Mouse (Mus musculus) fibroblast of lung, adult 2 months (primary cell): ENCODE measurements around the gene Gm20388.
A peak's percentile ranks its signal among the peaks of the same experiment; 100 is the strongest.
"Not testable (repeated sequence)": the region's sequence is repeated elsewhere in the genome, so short reads cannot be mapped to it uniquely, and the experiment has no call there.

ENCODE experiments used
- DNase-seq: peaks from one replicate; pipeline ENCODE4 v3.0.0-alpha.2; 2011; ENCODE audit warnings: low read depth

Gene Gm20388

DNA sequence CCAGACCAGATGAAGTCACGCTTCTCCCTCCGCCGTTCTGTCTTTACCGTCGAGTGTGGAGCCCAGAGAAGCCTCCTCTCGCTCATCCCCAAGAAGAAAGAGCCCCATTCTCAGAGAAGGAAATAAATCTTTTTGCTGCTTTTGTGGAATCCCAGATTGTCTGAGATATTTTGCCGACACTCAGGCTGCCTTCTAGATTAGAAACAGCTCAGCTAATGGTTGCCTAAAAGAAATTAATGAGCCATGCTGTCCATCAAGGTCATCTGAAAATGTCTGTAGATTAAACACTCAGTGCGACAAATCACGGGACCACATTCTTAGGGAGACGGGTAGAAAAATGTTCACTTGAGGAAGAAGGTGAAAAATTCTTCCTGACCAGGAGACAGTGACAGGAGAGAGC is 1481.8 kb downstream of the Gm20388 start:
- DNase-seq = no peak

GRCm38 (mm10) chr8:121393111-121393510 is 1482.5 kb downstream of the Gm20388 start:
- DNase-seq = no peak

DNA sequence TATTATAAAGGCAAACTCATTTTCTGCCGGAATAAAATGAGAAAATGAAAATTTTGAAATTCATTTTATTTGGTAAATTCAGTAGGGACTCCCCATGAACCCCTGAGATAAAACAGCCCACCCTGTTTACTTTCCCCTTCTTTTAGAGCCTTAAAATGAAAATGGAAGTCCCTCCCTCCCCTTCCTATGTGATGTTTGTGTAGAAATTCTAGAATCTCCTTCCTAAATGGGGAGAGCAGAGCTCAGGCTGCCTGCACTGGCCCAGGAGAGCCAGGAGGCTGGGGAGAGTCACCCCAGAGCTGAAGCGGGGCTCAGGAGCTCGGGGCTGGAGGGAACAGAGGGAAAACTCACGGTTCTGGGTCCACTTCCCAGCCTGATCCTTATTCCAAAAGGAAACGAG is 1484.0 kb downstream of the Gm20388 start:
- no peak for DNase-seq

- DNase-seq = no peak
Measured at GRCm38 (mm10) chr8:121395316-121395715, 1484.7 kb downstream of the Gm20388 start.

DNA sequence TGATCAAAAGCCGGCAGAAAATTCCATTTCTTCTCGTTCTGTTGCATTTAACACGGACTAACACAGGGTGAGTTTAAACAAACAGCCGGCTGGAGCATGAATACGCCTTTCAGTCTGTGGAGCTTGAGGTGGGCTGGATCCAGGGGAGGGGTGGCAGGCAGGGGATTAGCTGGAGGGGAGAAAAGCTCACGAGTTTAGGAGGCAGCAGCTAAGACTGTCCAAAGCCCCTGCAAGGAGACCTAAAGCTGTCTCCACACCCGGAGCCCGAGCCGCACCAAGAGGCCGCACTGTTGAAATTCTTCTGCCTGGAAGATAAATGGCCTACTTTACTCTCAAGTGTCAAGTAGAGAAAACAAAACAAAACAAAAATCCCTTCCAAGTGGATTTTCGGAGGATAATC is 1485.5 kb downstream of the Gm20388 start:
- DNase-seq = no peak

- DNase-seq = no peak
Measured at GRCm38 (mm10) chr8:121397201-121397698, 1486.6 kb downstream of the Gm20388 start.

GRCm38 (mm10) chr8:121398081-121398480 is 1487.4 kb downstream of the Gm20388 start:
- DNase-seq = no peak

DNA sequence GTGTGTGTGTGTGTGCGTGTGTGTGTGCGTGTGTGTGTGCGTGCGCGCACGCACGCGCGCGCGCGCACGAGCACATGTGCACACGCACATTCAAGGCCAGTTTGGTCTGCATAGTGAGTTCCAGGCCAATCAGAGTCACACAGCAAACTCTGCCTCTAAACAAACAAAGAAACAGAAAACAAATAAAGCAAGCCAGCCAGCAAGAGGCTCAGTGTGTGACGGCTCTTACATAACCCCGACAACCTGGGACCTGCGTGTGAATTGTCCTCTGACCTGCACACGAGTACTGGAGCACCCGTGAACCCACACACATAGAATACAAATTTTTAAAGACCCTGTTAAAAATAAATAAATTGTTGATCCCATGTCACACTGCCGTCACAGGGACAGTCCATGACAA is 1488.1 kb downstream of the Gm20388 start:
- DNase-seq = no peak

DNA sequence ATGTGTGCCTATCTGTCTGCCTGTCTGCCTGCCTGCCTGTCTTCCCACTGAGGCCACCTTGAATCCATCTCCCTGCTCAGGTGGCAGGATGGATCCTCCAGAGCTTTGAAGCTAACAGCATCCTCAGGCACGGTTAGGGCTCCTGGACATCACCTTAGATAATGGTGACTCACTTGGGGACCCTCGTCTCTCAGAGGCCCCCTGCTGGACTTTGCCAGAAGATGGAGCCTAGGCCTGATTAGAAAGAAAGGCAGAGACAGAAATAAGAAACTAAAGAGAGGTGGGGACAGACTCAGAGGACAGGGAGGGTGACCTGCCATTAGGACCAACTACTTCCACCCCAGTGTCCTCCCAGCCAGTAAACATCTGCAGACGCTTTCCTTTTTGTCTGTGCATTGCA is 1488.5 kb downstream of the Gm20388 start:
- no peak for DNase-seq

GRCm38 (mm10) chr8:121400581-121400980 is 1489.9 kb downstream of the Gm20388 start:
- no peak for DNase-seq

- no peak for DNase-seq
Measured at GRCm38 (mm10) chr8:121403821-121404220, 1493.2 kb downstream of the Gm20388 start.

GRCm38 (mm10) chr8:121418081-121418480 is 1507.4 kb downstream of the Gm20388 start:
- no peak for DNase-seq

DNA sequence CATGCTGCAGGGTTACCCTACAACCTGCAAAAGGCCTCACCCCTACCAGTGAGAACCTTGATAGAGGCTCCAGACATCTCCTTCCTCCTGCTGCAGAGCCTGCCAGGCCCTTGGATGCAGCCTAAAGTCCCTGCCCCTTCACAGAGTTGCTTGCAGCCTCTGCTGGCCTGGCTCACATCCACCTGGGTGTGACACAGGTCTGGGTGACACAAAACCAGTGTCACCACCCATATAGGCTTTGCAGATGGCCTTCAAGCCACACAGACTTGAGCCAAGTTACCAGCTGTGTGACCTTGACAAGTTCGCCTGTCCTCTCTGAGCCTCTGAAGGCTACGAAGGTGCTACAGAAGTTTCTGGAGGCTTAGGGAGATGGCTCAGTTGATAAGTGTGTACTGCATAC is 1508.9 kb downstream of the Gm20388 start:
- DNase-seq = no peak

- no peak for DNase-seq
Measured at GRCm38 (mm10) chr8:121421009-121421408, 1510.4 kb downstream of the Gm20388 start.

DNA sequence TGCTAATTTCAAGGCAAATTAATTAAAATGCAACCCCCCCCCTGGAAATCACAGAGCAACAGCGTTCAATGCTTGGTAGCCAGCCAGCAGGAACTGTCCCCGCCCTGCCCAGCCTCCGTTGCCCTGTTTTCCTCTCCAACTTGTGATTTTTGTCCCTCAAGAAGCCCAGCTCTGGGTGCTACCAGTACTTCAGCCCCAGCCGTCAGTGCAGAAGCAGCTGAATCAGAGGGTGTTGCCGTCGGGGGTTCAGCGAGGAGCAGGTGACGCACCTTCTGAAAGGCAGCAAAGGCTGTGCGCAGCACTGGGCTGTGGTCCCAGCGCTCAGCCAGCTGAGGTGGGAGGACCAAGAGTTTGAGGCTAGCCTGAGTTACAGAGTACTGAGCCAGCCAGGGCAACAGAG is 1513.4 kb downstream of the Gm20388 start:
- DNase-seq = no peak

DNA sequence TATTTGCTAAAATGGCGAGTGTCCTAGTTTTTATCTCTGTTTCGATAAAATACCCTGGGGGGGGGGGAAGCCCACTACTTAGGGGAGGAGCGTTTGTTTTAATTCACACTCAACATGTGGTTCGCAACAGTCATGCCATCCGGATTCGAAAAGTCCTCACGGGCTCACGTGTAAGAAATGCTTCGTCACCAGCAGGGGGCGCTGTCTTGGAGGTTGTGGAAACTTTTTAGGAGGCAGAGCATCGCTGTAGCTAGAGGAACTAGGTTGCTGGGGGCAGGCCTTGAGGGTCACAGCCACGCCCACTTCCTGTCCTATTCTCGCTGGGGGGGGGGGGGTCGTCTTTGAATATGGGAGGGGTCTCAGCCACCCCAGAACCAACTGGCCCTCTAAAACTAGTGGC is 1514.0 kb downstream of the Gm20388 start:
- no peak for DNase-seq

DNA sequence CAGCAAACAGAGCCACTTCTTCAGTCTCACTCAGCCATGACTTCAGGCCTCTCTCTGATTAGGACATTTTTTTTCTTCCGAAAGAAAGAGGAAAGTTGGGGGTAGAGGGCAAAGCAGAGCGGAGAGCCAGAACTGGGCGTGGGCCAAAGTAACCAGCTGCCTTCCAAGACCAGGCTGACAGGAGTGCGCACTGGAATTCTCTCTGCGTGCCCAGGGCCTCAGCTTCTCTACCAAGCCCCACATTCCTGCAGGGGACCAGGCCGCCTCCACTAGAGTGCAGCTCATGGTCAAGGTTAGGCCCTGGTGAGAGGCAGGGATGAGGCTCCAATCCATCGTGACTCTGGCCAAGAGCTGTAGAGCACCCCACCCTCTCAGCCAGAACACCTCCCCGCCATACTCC is 1520.9 kb downstream of the Gm20388 start:
- peak; percentile 61 for DNase-seq

DNA sequence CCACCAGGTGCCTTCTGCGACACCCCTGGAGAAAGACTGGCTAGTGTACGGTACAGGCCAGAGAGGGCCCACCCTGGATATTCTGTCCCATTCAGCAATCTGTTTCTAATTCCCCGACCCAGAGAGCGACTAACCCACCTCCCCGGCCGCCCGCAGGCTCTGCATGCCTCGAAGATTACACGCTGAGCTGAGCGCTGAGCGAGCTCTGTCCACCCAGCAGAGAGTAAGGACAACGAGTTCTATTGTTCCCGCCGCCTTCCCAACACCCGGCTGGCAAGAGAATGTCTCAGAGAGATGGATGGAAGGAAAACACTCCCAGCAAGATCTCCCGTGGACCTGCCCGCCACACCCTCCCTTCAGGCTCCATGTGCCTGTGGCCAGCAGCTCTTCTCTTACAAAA is 1522.8 kb downstream of the Gm20388 start:
- peak; percentile 60 for DNase-seq

DNA sequence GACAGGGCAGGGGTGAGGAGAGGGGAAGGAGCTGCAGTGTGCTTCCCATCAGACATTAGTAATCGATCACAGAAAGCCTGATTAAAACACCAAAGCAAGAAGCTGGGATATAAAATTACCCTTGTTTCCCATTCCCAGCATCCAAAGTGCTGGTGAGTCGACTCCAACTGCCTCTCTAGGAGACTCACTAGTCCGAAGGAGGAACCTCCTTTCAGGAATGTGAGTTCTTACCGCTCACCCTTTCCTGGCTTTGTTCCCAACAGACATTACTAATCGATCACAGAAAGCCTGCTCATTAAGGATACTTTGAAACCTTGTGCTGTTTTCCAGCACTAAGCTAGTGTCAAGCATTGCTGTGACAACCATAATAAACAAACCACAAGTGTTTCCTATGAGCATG is 1526.0 kb downstream of the Gm20388 start:
- no peak for DNase-seq

- DNase-seq = no peak
Measured at GRCm38 (mm10) chr8:121437506-121437905, 1526.9 kb downstream of the Gm20388 start.

- DNase-seq = no peak
Measured at GRCm38 (mm10) chr8:121438111-121438510, 1527.5 kb downstream of the Gm20388 start.

DNA sequence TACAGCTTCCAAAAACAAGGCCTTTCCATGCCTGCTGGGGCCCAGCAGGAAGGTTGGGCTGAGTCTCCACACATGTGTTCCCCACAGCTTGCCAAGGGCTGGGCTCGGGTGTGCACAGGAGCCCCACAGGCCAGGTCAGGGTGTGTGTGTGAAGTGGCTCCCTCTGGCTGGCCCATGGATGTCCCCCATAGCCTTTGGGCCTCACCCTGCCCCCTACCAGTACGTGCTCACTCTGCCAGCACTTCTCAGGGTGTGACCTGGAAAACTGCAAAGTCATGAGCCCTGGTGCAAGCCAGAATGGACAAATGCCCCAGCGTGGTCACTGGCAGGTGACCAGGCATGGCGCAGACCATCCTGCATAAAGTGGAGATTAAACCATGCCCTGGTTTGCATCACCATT is 1528.7 kb downstream of the Gm20388 start:
- DNase-seq = peak; percentile 72

DNA sequence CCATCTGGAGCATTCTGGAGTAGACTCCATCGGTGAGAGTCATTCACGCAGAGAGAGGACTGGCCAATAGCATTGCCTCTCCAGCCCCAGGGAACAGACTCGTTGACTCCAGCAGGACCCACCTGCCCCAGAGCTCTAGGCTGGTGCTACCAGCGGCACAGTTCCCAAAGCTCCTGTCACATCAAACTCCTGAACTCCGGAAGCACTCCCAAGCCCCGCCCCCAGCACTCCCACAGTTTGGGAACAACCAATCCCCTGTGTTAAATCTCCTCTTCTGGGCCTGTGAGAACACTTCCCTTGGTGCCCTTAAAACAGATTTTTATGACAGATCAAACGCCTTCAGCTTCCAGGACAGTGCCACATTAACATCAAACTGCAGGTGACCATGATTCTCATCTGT is 1532.7 kb downstream of the Gm20388 start:
- DNase-seq = no peak

DNA sequence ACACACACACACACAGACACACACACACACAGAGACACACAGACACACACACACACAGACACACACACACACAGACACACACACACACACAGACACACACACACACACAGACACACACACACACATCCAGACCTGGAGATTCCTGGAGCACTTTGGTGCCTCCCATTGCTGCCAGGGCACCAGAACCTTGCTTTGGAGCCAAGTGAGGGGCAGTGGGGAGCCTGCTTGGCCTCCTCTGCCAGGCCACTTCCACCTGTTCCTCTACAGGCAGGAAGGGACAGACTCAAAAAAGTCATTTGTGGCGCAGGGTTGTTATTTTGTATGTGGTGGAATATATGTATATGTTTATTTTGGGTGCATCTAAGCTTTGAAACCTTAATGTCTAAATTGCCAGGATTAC is 1533.9 kb downstream of the Gm20388 start:
- DNase-seq = not testable (repeated sequence)

- DNase-seq = peak; percentile 80
Measured at GRCm38 (mm10) chr8:121445027-121445471, 1534.4 kb downstream of the Gm20388 start.
